In the genomic region with DNA sequence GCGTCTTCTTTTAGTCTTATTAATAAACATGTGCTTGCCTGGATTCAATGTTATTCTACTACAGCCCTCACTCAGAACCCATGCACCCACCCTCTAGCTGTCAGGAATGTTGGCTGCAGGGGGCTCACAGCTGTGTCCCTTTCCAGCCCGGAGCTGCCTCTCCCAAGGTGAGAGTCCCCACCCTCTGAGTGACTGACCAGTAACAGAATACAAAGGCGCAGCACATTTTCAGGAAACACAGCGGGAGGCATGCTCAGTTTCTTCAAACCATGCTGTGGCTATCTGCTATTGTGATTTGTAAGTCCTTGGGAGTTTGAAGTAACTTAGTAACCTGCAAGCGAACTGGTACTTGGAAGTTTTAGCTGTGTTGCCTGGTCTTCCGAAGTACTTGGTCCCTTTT, we compare ENCODE assay signal across 15 mouse cellular contexts.
A peak's percentile ranks its signal among the peaks of the same experiment; 100 is the strongest.
DNase-seq lines count a peak whose midpoint lies in the region; ATAC-seq and TF ChIP-seq lines count a peak whose summit lies in the region.
"Had no signal": no experiment of that assay in that cellular context is flagged by ENCODE, and none has a peak within 500 bp of the region (broad histone marks: within the 10 kb centered on the region; RNA-seq: fewer than 3 reads in every experiment).

No protein-coding gene starts in this region.

- no peaks in the 10 kb centered on the region for H3K36me3 ChIP-seq in heart, postnatal 0 days (replicated peaks; ENCODE audit: control insufficient read depth, insufficient read depth, low read length)
- no peaks in the 10 kb centered on the region for H3K36me3 ChIP-seq in ES-Bruce4 (ENCODE audit: control insufficient read depth, insufficient read depth, low read length, poor library complexity, severe bottlenecking)
- H3K36me3 ChIP-seq in limb, embryonic 13.5 days = no peaks in the 10 kb centered on the region

- no peak overlapping the region for H3K9ac ChIP-seq in heart, postnatal 0 days (replicated peaks; ENCODE audit: low read depth, low read length)
- H3K9ac ChIP-seq in ES-Bruce4 (ENCODE audit: low read depth, poor library complexity, severe bottlenecking) = no peak overlapping the region
- no peak overlapping the region for H3K9ac ChIP-seq in limb, embryonic 13.5 days

- no peaks in the 10 kb centered on the region for H3K9me3 ChIP-seq in heart, postnatal 0 days (replicated peaks; ENCODE audit: control insufficient read depth, low read length)
- no peaks in the 10 kb centered on the region for H3K9me3 ChIP-seq in ES-Bruce4 (replicated peaks; ENCODE audit: control insufficient read depth, insufficient read depth, low read length, poor library complexity, severe bottlenecking)
- no peaks in the 10 kb centered on the region for H3K9me3 ChIP-seq in limb, embryonic 13.5 days

- H3K27ac ChIP-seq in heart, postnatal 0 days (ENCODE audit: low read depth) = no peak overlapping the region
- H3K27ac ChIP-seq in ES-Bruce4 (ENCODE audit: insufficient read depth, low read length) = no peak overlapping the region
- H3K27ac ChIP-seq in limb, embryonic 13.5 days = no peak overlapping the region

- no peak for DNase-seq in heart, postnatal 0 days (ENCODE audit: low spot score)
- DNase-seq in heart, postnatal 25 days (ENCODE audit: low spot score) = no peak
- DNase-seq in WW6 (ENCODE audit: low read depth, low spot score) = peak; percentile 29
- DNase-seq in right cerebral cortex, adult 2 months (ENCODE audit: low spot score in 2 of 2) = no peak
- DNase-seq: adrenal gland, adult 2 months; cerebellum, adult 11-12 months; gastrocnemius, postnatal 25 days; kidney, postnatal 14 days; lung, postnatal 4 days; spleen, adult 18-20 months; thymus, postnatal 36 days had no signal

- intact Hi-C loops in heart, postnatal 25 days (cut with DNase I) = no loop called here

- no peak for TF ChIP-seq POLR2A in ES-Bruce4 (IDR thresholded peaks at IDR 0.05; ENCODE audit: insufficient read depth, low read length)

- no peak for ATAC-seq in heart, postnatal 0 days (ENCODE audit: insufficient read depth, low read depth)
- no peak for ATAC-seq in limb, embryonic 13.5 days (ENCODE audit: low FRiP score, low read depth)
- ATAC-seq in megakaryocyte progenitor cell, adult 5-6 weeks (replicated peaks; ENCODE audit: poor library complexity) = no peak

- H3K4me2 ChIP-seq in heart, postnatal 0 days (ENCODE audit: low read depth, low read length) = peak overlapping the region; percentile 29
- peak overlapping the region; percentile 39 for H3K4me2 ChIP-seq in limb, embryonic 13.5 days (replicated peaks)

- TF ChIP-seq EP300 in heart, postnatal 0 days (IDR thresholded peaks at IDR 0.05; ENCODE audit: low read depth) = no peak
- TF ChIP-seq EP300 in ES-Bruce4 (IDR thresholded peaks at IDR 0.05; ENCODE audit: insufficient read depth, low read depth, low read length) = peak; percentile 67; the same call in 1 of the 2 replicates

- TF ChIP-seq CTCF in heart, postnatal 0 days (IDR thresholded peaks at IDR 0.05; ENCODE audit: low read depth) = no peak
- TF ChIP-seq CTCF in ES-Bruce4 (IDR thresholded peaks at IDR 0.05; ENCODE audit: low read depth, low read length) = no peak

- H3K27me3 ChIP-seq in heart, postnatal 0 days (ENCODE audit: control insufficient read depth, insufficient read depth, low read length) = no peaks in the 10 kb centered on the region
- H3K27me3 ChIP-seq in ES-Bruce4 (ENCODE audit: control insufficient read depth, insufficient read depth, low read length, poor library complexity, severe bottlenecking) = no peaks in the 10 kb centered on the region; the same call in 1 of the 2 replicates
- H3K27me3 ChIP-seq in limb, embryonic 13.5 days = no peaks in the 10 kb centered on the region

- peak overlapping the region; percentile 2; the same call in 1 of the 2 replicates for H3K4me3 ChIP-seq in heart, postnatal 0 days (ENCODE audit: low read depth, low read length)
- H3K4me3 ChIP-seq in ES-Bruce4 (ENCODE audit: low read depth, low read length) = no peak overlapping the region
- no peak overlapping the region for H3K4me3 ChIP-seq in limb, embryonic 13.5 days
- H3K4me3 ChIP-seq: erythroblast, embryonic 14.5 days had no signal

- 16% methylated on average over 6 of the region's 6 CpGs for WGBS in heart, postnatal 0 days
- WGBS in limb, embryonic 13.5 days = 22% methylated on average over 6 of the region's 6 CpGs

- H3K4me1 ChIP-seq in heart, postnatal 0 days (ENCODE audit: control insufficient read depth, insufficient read depth) = no peaks in the 10 kb centered on the region
- H3K4me1 ChIP-seq in ES-Bruce4 (ENCODE audit: control insufficient read depth, insufficient read depth, low read length) = no peaks in the 10 kb centered on the region
- peaks cover 3% of the 10 kb centered on the region for H3K4me1 ChIP-seq in limb, embryonic 13.5 days
